Comparison of ENCODE assay signal across 11 mouse cellular contexts in the genomic region with DNA sequence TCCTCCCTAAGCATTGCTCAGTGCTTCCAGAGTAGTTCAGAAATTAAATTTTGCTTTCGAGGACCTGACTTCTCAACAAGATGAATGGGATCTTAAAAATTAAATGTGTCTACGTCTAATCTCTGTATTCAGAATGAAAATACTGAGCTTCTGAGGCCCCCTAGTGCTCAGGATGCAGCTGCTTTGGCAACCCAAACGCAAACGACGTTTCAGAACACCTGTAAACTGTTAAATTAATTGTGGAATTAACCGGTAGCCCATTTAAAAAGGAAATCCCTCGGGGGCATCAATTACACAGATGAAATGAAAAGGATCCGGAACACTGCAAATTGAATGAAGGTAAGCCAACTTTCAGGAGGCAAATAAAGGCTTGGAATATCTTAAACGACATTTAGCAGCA. TPM values are rescaled to one million over a fixed set of nuclear protein-coding genes. Genes with fewer than 3 reads are reported as not detected.
DNase-seq lines count a peak whose midpoint lies in the region; ATAC-seq and TF ChIP-seq lines count a peak whose summit lies in the region.
"Had no signal": no experiment of that assay in that cellular context is flagged by ENCODE, and none has a peak within 500 bp of the region (broad histone marks: within the 10 kb centered on the region; RNA-seq: fewer than 3 reads in every experiment).

No protein-coding gene starts in this region.

- H3K9me3 ChIP-seq in embryonic facial prominence, embryonic 14.5 days (ENCODE audit: control insufficient read depth, low read length): no peaks in the 10 kb centered on the region
- H3K9me3 ChIP-seq: hindbrain, embryonic 15.5 days; stomach, embryonic 15.5 days had no signal

- H3K27ac ChIP-seq in cerebellum, adult 2 months (ENCODE audit: insufficient read depth, low read length): no peak overlapping the region
- H3K27ac ChIP-seq in embryonic facial prominence, embryonic 14.5 days (replicated peaks; ENCODE audit: low read depth, low read length): no peak overlapping the region
- H3K27ac ChIP-seq: hindbrain, embryonic 15.5 days; stomach, embryonic 15.5 days had no signal

- H3K4me1 ChIP-seq in cerebellum, adult 2 months (ENCODE audit: control insufficient read depth, insufficient read depth, low read length): no peaks in the 10 kb centered on the region
- no peaks in the 10 kb centered on the region for H3K4me1 ChIP-seq in embryonic facial prominence, embryonic 14.5 days (ENCODE audit: control insufficient read depth, insufficient read depth, low read length)
- H3K4me1 ChIP-seq: hindbrain, embryonic 15.5 days; stomach, embryonic 15.5 days had no signal

- no peak overlapping the region for H3K4me2 ChIP-seq in embryonic facial prominence, embryonic 14.5 days (ENCODE audit: low read depth, low read length)
- H3K4me2 ChIP-seq: hindbrain, embryonic 15.5 days; stomach, embryonic 15.5 days had no signal

- TF ChIP-seq POLR2A in cerebellum, adult 2 months (IDR thresholded peaks at IDR 0.05; ENCODE audit: borderline replicate concordance, insufficient read depth, low read length): no peak

- WGBS in cerebellum, adult 2 months: 29% methylated on average over 9 of the region's 9 CpGs
- 16% methylated on average over 9 of the region's 9 CpGs for WGBS in embryonic facial prominence, embryonic 14.5 days

- H3K36me3 ChIP-seq in embryonic facial prominence, embryonic 14.5 days (ENCODE audit: control insufficient read depth, insufficient read depth, low read length): no peaks in the 10 kb centered on the region
- H3K36me3 ChIP-seq: stomach, embryonic 15.5 days had no signal

- ATAC-seq in embryonic facial prominence, embryonic 14.5 days (ENCODE audit: low read depth): no peak
- ATAC-seq in activated CD4-positive, CD25-positive, alpha-beta regulatory T cell, adult 4 months: no peak

- no peaks in the 10 kb centered on the region for H3K27me3 ChIP-seq in cerebellum, adult 2 months (ENCODE audit: control insufficient read depth, insufficient read depth, low read length)
- no peaks in the 10 kb centered on the region for H3K27me3 ChIP-seq in embryonic facial prominence, embryonic 14.5 days (replicated peaks; ENCODE audit: control insufficient read depth, insufficient read depth, low read length)
- H3K27me3 ChIP-seq: hindbrain, embryonic 15.5 days; stomach, embryonic 15.5 days had no signal

- peak; percentile 32; the same call in 1 of the 2 replicates for TF ChIP-seq CTCF in cerebellum, adult 2 months (IDR thresholded peaks at IDR 0.05; ENCODE audit: borderline replicate concordance, insufficient read depth, low read depth, low read length)

- no peak overlapping the region for H3K9ac ChIP-seq in embryonic facial prominence, embryonic 14.5 days (ENCODE audit: low read depth, low read length)
- H3K9ac ChIP-seq: hindbrain, embryonic 15.5 days; stomach, embryonic 15.5 days had no signal

- H3K4me3 ChIP-seq in cerebellum, adult 2 months (replicated peaks; ENCODE audit: insufficient read depth, low read depth, low read length): no peak overlapping the region
- no peak overlapping the region for H3K4me3 ChIP-seq in embryonic facial prominence, embryonic 14.5 days (ENCODE audit: low read depth, low read length)
- H3K4me3 ChIP-seq: hindbrain, embryonic 15.5 days; stomach, embryonic 15.5 days had no signal

- no peak for DNase-seq in cerebellum, adult 2 months
- DNase-seq in cerebellum, postnatal 36 days: no peak
- DNase-seq in kidney, postnatal 10 days: peak; percentile 31
- DNase-seq in kidney, adult 18-20 months: no peak
- DNase-seq in 3T3-L1 (ENCODE audit: low read depth, low spot score): peak; percentile 16
- peak; percentile 75 for DNase-seq in embryonic facial prominence, embryonic 14.5 days (ENCODE audit: low spot score)
- DNase-seq in ovary, postnatal 10 days (ENCODE audit: low spot score): no peak
- DNase-seq: liver had no signal

RNA-seq across cellular contexts. Expression of a gene that starts 42.9 kb away (rescaled TPM):
- polyA plus RNA-seq in cerebellum, adult 2 months (2012; rRNA removed): 11.7 and 12.4 TPM in 2 replicates
- polyA plus RNA-seq in embryonic facial prominence, embryonic 14.5 days (2014; fragmentation: Nextera tagmentation; extraction: Ambion mirVana): 3.9 and 4.9 TPM in 2 replicates
- polyA plus RNA-seq in activated CD4-positive, CD25-positive, alpha-beta regulatory T cell, adult 4 months (2017; shearing (Covaris generic)): 1 to 10 TPM in 1 of 2 experiments, under 1 TPM in 1; 0.29 to 1.1 TPM

Comparison
In these comparisons a context has a peak if more than half of its experiments do, and no peak if none do; other contexts are left out.
1. DNase-seq: peak in kidney, postnatal 10 days (single experiment), 3T3-L1 (single experiment) and embryonic facial prominence, embryonic 14.5 days (single experiment); none in cerebellum, adult 2 months (0 of 2), cerebellum, postnatal 36 days (0 of 2), kidney, adult 18-20 months (single experiment) and ovary, postnatal 10 days (single experiment).